Mouse (Mus musculus) hindbrain, embryonic 14.5 days (tissue): ENCODE measurements around the gene Twf1. TPM values are rescaled to one million over a fixed set of nuclear protein-coding genes. Genes with fewer than 3 reads are reported as not detected.

ENCODE experiments used
- ATAC-seq: fragments of 200-750 bp; cut with Nextera tagmentation; 2 replicates; pipeline ENCODE4 v1.8.0; 2017; ENCODE audit warnings: moderate number of reproducible peaks, mild to moderate bottlenecking, moderate TSS enrichment, moderate library complexity; ENCODE audit not compliant: low FRiP score
- DNase-seq: peaks from one replicate; pipeline ENCODE4 v3.0.0-alpha.2; 2015; ENCODE audit warnings: low spot score
- H3K27ac ChIP-seq: fragments of 300-500 bp; sonication (generic); 2 replicates; pipeline ENCODE4 v1.5.1; 2014; ENCODE audit warnings: mild to moderate bottlenecking, moderate library complexity
- H3K27me3 ChIP-seq: fragments of 300-500 bp; sonication (generic); 2 replicates; pipeline ENCODE4 v1.6.1; 2014; ENCODE audit warnings: mild to moderate bottlenecking, low read length, mixed read lengths; ENCODE audit not compliant: control insufficient read depth, insufficient read depth
- H3K36me3 ChIP-seq: fragments of 300-500 bp; sonication (generic); replicated peaks from 2 replicates; pipeline ENCODE4 v1.6.1; 2014; ENCODE audit not compliant: control insufficient read depth, insufficient read depth
- H3K4me1 ChIP-seq: fragments of 300-500 bp; sonication (generic); replicated peaks from 2 replicates; pipeline ENCODE4 v1.6.1; 2014; ENCODE audit warnings: antibody characterized with exemption, low read length, mixed read lengths; ENCODE audit not compliant: control insufficient read depth, insufficient read depth
- H3K4me2 ChIP-seq: fragments of 300-500 bp; sonication (generic); replicated peaks from 2 replicates; pipeline ENCODE4 v1.6.1; 2014; ENCODE audit warnings: mild to moderate bottlenecking, moderate library complexity
- H3K4me3 ChIP-seq: fragments of 300-500 bp; sonication (generic); replicated peaks from 2 replicates; pipeline ENCODE4 v1.5.1; 2014; ENCODE audit warnings: mild to moderate bottlenecking, low read length
- H3K9ac ChIP-seq: fragments of 300-500 bp; sonication (generic); 2 replicates; pipeline ENCODE4 v1.6.1; 2014
- H3K9me3 ChIP-seq: fragments of 300-500 bp; sonication (generic); 2 replicates; pipeline ENCODE4 v1.6.1; 2016; ENCODE audit warnings: low read length; ENCODE audit not compliant: control insufficient read depth
- WGBS: fragments of 180-500 bp; shearing (Covaris S2); extraction: QIAGEN DNeasy Blood & Tissue Kit; methylation state at CpG from one replicate; pipeline ENCODE4 v1.1.7; 2014; 5-methylcytosine and 5-hydroxymethylcytosine counted together
- polyA plus RNA-seq: library from polyadenylated mRNA; unstranded; fragments of >200 nt; fragmentation: Nextera tagmentation; extraction: Ambion mirVana; gene quantifications from 2 replicates; pipeline ENCODE4 v1.2.1, GENCODE M21; 2014

Gene Twf1
- polyA plus RNA-seq, 1 experiment from 2014 or later = 80.3 TPM

DNA sequence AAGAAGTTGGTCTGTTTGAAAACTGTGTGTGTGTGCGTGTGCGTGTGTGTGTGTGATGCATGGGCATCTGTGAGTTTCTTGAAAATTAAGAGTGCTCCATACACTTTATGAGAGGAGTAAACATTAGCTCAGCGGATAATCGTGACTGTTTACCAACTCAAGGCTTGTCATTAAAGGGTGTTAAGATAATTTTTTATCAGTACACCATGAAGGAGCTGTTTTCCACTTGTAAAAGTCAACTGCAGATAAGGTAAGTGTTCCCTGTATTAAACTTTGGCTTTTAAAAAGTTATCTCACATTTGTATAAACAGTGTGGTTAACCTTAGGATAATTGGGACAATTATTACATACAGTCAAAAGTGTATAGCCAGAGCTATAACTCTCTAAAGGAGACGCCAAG lies 57.4 kb downstream of the Twf1 start:
- no peak overlapping the region for H3K4me2 ChIP-seq

DNA sequence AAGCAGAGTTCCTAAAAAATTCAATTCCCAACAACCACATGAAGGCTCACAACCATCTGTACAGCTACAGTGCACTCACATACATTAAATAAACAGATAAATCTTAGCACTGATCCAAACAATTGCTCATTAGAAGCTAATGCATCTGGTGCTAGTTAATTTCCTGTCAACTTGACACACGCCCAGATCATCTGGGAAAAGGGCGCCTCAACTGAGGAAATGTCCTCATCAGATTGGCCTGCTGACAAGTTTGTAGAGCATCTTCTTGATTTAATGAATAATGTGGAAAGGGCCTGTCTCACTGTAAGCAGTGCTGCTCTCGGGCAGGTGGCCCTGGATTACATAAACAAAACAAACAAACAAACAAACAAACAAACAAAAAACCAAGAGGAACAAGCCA lies 59.2 kb downstream of the Twf1 start:
- H3K36me3 ChIP-seq = peaks cover 9% of the 10 kb centered on the region
- H3K4me2 ChIP-seq = no peak overlapping the region
- no peaks in the 10 kb centered on the region for H3K9me3 ChIP-seq
- ATAC-seq = no peak
- no peak overlapping the region for H3K4me3 ChIP-seq
- 85% methylated on average over 3 of the region's 3 CpGs for WGBS
- H3K27me3 ChIP-seq = no peaks in the 10 kb centered on the region
- H3K27ac ChIP-seq = no peak overlapping the region
- H3K9ac ChIP-seq = no peak overlapping the region
- DNase-seq = no peak
- H3K4me1 ChIP-seq = no peaks in the 10 kb centered on the region

More for the DNA sequence above, 57.4 kb downstream of the Twf1 start:
- H3K27ac ChIP-seq = no peak overlapping the region
- ATAC-seq = no peak
- 95% methylated on average over 5 of the region's 5 CpGs for WGBS
- DNase-seq = no peak
- H3K9ac ChIP-seq = no peak overlapping the region
- no peak overlapping the region for H3K4me3 ChIP-seq
- H3K9me3 ChIP-seq = no peaks in the 10 kb centered on the region
- no peaks in the 10 kb centered on the region for H3K27me3 ChIP-seq
- no peaks in the 10 kb centered on the region for H3K4me1 ChIP-seq
- peaks cover 9% of the 10 kb centered on the region for H3K36me3 ChIP-seq

Other genes with a start within 250 kb of the Twf1 start
- gene Adamts20, start 124.5 kb downstream of the Twf1 start, polyA plus RNA-seq = 4.3 and 4.9 TPM in 2 replicates
- gene Pus7l, start 46.3 kb downstream of the Twf1 start, polyA plus RNA-seq = 6.5 and 6.7 TPM in 2 replicates
- gene Irak4, start 46.2 kb downstream of the Twf1 start, polyA plus RNA-seq = 1.4 and 1.5 TPM in 2 replicates
- 16.1 and 16.9 TPM in 2 replicates for gene Tmem117, start 39.3 kb upstream of the Twf1 start, polyA plus RNA-seq